Mouse (Mus musculus) C2C12 (cell line): ENCODE measurements at regions not wholly inside any gene's neighbourhood (a gene's known extent, or its start where the extent isn't known, plus 50 kb on each side); places are given as distances from the start of the nearest gene placed in this dataset.

Experiments
- H3K27me3 ChIP-seq: one replicate; pipeline ENCODE4 v1.6.1; 2011; ENCODE audit not compliant: control insufficient read depth, insufficient read depth, insufficient read length
- H3K36me3 ChIP-seq: one replicate; pipeline ENCODE4 v1.6.1; 2011; ENCODE audit not compliant: control insufficient read depth, insufficient read depth
- H3K4me3 ChIP-seq: one replicate; pipeline ENCODE4 v1.5.1; 2011; ENCODE audit warnings: mild to moderate bottlenecking, control low read depth; ENCODE audit not compliant: poor library complexity, insufficient read depth, severe bottlenecking
- H3K79me2 ChIP-seq: one replicate; pipeline ENCODE4 v1.6.1; 2011; ENCODE audit not compliant: control insufficient read depth, insufficient read depth
- H3K79me3 ChIP-seq: one replicate; pipeline ENCODE4 v1.6.1; 2011; ENCODE audit warnings: low read depth, control low read depth
- H3ac ChIP-seq: one replicate; pipeline ENCODE3; 2011; ENCODE audit warnings: low read depth; ENCODE audit not compliant: control insufficient read depth, insufficient read length
- CEBPB ChIP-seq: IDR thresholded peaks from one replicate; pipeline ENCODE4 v1.6.1; 2011; ENCODE audit warnings: low read depth, mild to moderate bottlenecking, control low read depth, moderate library complexity
- CTCF ChIP-seq: IDR thresholded peaks from one replicate; pipeline ENCODE4 v1.5.1; 2011; ENCODE audit not compliant: control insufficient read depth, insufficient read depth, insufficient read length
- FOSL1 ChIP-seq: IDR thresholded peaks from one replicate; pipeline ENCODE4 v1.8.0; 2011; ENCODE audit warnings: mild to moderate bottlenecking, low read length; ENCODE audit not compliant: poor library complexity, insufficient read depth, severe bottlenecking
- MAX ChIP-seq: IDR thresholded peaks from one replicate; pipeline ENCODE4 v1.6.1; 2011; ENCODE audit warnings: mild to moderate bottlenecking, control low read depth
- MYOD1 ChIP-seq: IDR thresholded peaks from one replicate; pipeline ENCODE4 v1.6.1; 2011; ENCODE audit warnings: low read depth; ENCODE audit not compliant: control insufficient read depth, insufficient read length
- MYOG ChIP-seq: IDR thresholded peaks from one replicate; pipeline ENCODE4 v1.6.1; 2011; ENCODE audit not compliant: control insufficient read depth, insufficient read length; ENCODE audit errors: extremely low read depth
- USF1 ChIP-seq: IDR thresholded peaks from one replicate; pipeline ENCODE4 v1.6.1; 2011; ENCODE audit warnings: low read depth, mild to moderate bottlenecking, control low read depth, moderate library complexity

- H3K36me3 ChIP-seq: no peaks in the 10 kb centered on the region
- no peaks in the 10 kb centered on the region for H3K79me3 ChIP-seq
- no peak overlapping the region for H3K4me3 ChIP-seq
- no peak overlapping the region for H3ac ChIP-seq
- H3K79me2 ChIP-seq: no peaks in the 10 kb centered on the region
- peaks cover under 1% of the 10 kb centered on the region for H3K27me3 ChIP-seq
- TF ChIP-seq MYOG: no peak
- no peak for TF ChIP-seq CEBPB
- TF ChIP-seq CTCF: no peak
- no peak for TF ChIP-seq FOSL1
- no peak for TF ChIP-seq MAX
- no peak for TF ChIP-seq MYOD1
- TF ChIP-seq USF1: no peak
Measured at GRCm38 (mm10) chr12:56250262-56250661, 95.4 kb downstream of the Mbip start.

GRCm38 (mm10) chr12:56246406-56246805 is 99.3 kb downstream of the Mbip start:
- no peaks in the 10 kb centered on the region for H3K36me3 ChIP-seq
- no peaks in the 10 kb centered on the region for H3K79me2 ChIP-seq
- H3K4me3 ChIP-seq: no peak overlapping the region

GRCm38 (mm10) chr12:56242803-56243202 is 102.9 kb downstream of the Mbip start:
- no peaks in the 10 kb centered on the region for H3K79me2 ChIP-seq
- no peak for TF ChIP-seq MYOG
- no peak for TF ChIP-seq MYOD1
- TF ChIP-seq CEBPB: no peak
- TF ChIP-seq MAX: no peak
- no peak for TF ChIP-seq USF1
- no peak for TF ChIP-seq FOSL1
- TF ChIP-seq CTCF: no peak
- H3K4me3 ChIP-seq: no peak overlapping the region
- no peak overlapping the region for H3ac ChIP-seq
- H3K79me3 ChIP-seq: no peaks in the 10 kb centered on the region
- no peaks in the 10 kb centered on the region for H3K36me3 ChIP-seq
- no peaks in the 10 kb centered on the region for H3K27me3 ChIP-seq

More at GRCm38 (mm10) chr12:56246406-56246805, 99.3 kb downstream of the Mbip start:
- Histone ChIP-seq H3K79me3 (no peaks in the 10 kb centered on the region), H3ac (no peak overlapping the region), H3K27me3 (no peaks in the 10 kb centered on the region)
- TF ChIP-seq MYOD1: no peak
- TF ChIP-seq CTCF: no peak
- no peak for TF ChIP-seq CEBPB
- TF ChIP-seq FOSL1: no peak
- TF ChIP-seq MAX: no peak
- no peak for TF ChIP-seq MYOG
- TF ChIP-seq USF1: no peak

- H3ac ChIP-seq: no peak overlapping the region
- no peaks in the 10 kb centered on the region for H3K79me2 ChIP-seq
- H3K36me3 ChIP-seq: no peaks in the 10 kb centered on the region
- no peaks in the 10 kb centered on the region for H3K79me3 ChIP-seq
- no peak overlapping the region for H3K4me3 ChIP-seq
- no peaks in the 10 kb centered on the region for H3K27me3 ChIP-seq
- TF ChIP-seq USF1 (no peak), CTCF (peak; percentile 1), MYOD1 (no peak), MAX (no peak), FOSL1 (no peak), CEBPB (no peak), MYOG (no peak)
Measured at GRCm38 (mm10) chr12:56241735-56242134, 104.0 kb downstream of the Mbip start.

GRCm38 (mm10) chr12:56240206-56240605 is 105.5 kb downstream of the Mbip start:
- TF ChIP-seq FOSL1: no peak
- no peak for TF ChIP-seq USF1
- Histone ChIP-seq H3K79me3 (no peaks in the 10 kb centered on the region), H3K27me3 (no peaks in the 10 kb centered on the region), H3K4me3 (no peak overlapping the region), H3K36me3 (no peaks in the 10 kb centered on the region), H3ac (no peak overlapping the region), H3K79me2 (no peaks in the 10 kb centered on the region)

- Histone ChIP-seq H3ac (no peak overlapping the region), H3K36me3 (no peaks in the 10 kb centered on the region), H3K79me3 (no peaks in the 10 kb centered on the region), H3K27me3 (no peaks in the 10 kb centered on the region), H3K4me3 (no peak overlapping the region), H3K79me2 (no peaks in the 10 kb centered on the region)
- TF ChIP-seq CTCF: no peak
- TF ChIP-seq MYOD1: no peak
- no peak for TF ChIP-seq MAX
- TF ChIP-seq MYOG: no peak
- no peak for TF ChIP-seq USF1
- no peak for TF ChIP-seq FOSL1
- TF ChIP-seq CEBPB: no peak
Measured at GRCm38 (mm10) chr12:56234571-56234970, 111.1 kb downstream of the Mbip start.
